Mouse (Mus musculus): ENCODE data around the gene Gm29110. TPM values are rescaled to one million over a fixed set of nuclear protein-coding genes. Genes with fewer than 3 reads are reported as not detected.
"Not testable (repeated sequence)": the region's sequence is repeated elsewhere in the genome, so short reads cannot be mapped to it uniquely, and the experiment has no call there.

The Gm29110 gene
- not detected in 2 replicates for polyA plus RNA-seq (2011; ENCODE audit: insufficient read depth, insufficient read length, low read depth, missing spikeins)

DNA sequence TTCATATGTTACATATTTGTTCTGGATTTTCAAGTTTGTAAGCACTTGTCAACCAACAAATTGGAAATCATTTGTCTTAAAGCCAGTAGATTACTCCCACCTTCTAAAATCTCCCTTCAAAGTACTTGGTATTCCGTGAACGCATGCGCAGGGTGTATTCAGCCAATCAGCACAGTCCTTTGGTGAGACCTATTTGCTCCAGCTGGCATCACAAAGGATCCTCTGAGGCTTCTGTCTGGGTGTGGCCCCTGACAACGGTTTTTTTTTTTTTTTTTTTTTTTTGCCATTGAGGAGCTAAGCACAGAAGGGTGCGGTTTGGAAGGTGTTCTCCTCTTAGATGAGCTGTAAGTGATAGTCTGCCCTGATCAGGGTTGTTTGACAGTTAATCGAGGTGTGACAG lies at the start of gene Gm29110:
Gene Gm29110, plus strand, starts transcription at position 301 of the 400 bp plus-strand sequence.
- not testable (repeated sequence) for H3K4me3 ChIP-seq (ENCODE audit: low read depth, low read length); H3K27ac ChIP-seq (ENCODE audit: insufficient read depth, low read length); H3K9ac ChIP-seq (ENCODE audit: low read depth, poor library complexity, severe bottlenecking); H3K27me3 ChIP-seq (ENCODE audit: control insufficient read depth, insufficient read depth, low read length, poor library complexity, severe bottlenecking); H3K9me3 ChIP-seq (replicated peaks; ENCODE audit: control insufficient read depth, insufficient read depth, low read length, poor library complexity, severe bottlenecking); H3K4me1 ChIP-seq (ENCODE audit: control insufficient read depth, insufficient read depth, low read length); H3K36me3 ChIP-seq (ENCODE audit: control insufficient read depth, insufficient read depth, low read length, poor library complexity, severe bottlenecking)

Other genes with a start within 250 kb of the Gm29110 start
- not detected in 2 replicates for gene Gm21913, start 153.4 kb downstream of the Gm29110 start, polyA plus RNA-seq (2011; ENCODE audit: insufficient read depth, insufficient read length, low read depth, missing spikeins)

All from ES-Bruce4 (cell line).